Mouse (Mus musculus): ENCODE data around the gene Gpr88. TPM values are rescaled to one million over a fixed set of nuclear protein-coding genes. Genes with fewer than 3 reads are reported as not detected.

Gpr88 gene
- polyA plus RNA-seq, 1 experiment from 2014 or later = 0.18 TPM

- no peak overlapping the region for H3K4me2 ChIP-seq (ENCODE audit: low read depth, low read length)
- H3K9me3 ChIP-seq (ENCODE audit: low read length) = no peaks in the 10 kb centered on the region
- H3K4me1 ChIP-seq (ENCODE audit: insufficient read depth) = peaks cover 12% of the 10 kb centered on the region
- no peak overlapping the region for H3K4me3 ChIP-seq (ENCODE audit: low read depth, low read length)
- H3K27me3 ChIP-seq (ENCODE audit: insufficient read depth, low read length) = no peaks in the 10 kb centered on the region
- no peak overlapping the region for H3K27ac ChIP-seq (ENCODE audit: low read depth)
- H3K36me3 ChIP-seq (replicated peaks; ENCODE audit: insufficient read depth, low read length) = no peaks in the 10 kb centered on the region
- TF ChIP-seq EP300 (IDR thresholded peaks at IDR 0.05; ENCODE audit: low read depth) = no peak
- no peak for TF ChIP-seq CTCF (IDR thresholded peaks at IDR 0.05; ENCODE audit: low read depth)
- WGBS (ENCODE audit: insufficient replicate concordance) = 43% methylated on average over 3 of the region's 3 CpGs
- DNase-seq = no peak
- no peak for ATAC-seq
- H3K9ac ChIP-seq (replicated peaks) = no peak overlapping the region
Observed at GRCm38 (mm10) chr3:116203942-116204341, 49.4 kb downstream of the Gpr88 start.

GRCm38 (mm10) chr3:116200060-116200459, 53.2 kb downstream of the Gpr88 start:
- TF ChIP-seq CTCF (IDR thresholded peaks at IDR 0.05; ENCODE audit: low read depth) (no peak), EP300 (IDR thresholded peaks at IDR 0.05; ENCODE audit: low read depth) (no peak)
- ATAC-seq (no peak), DNase-seq (no peak)
- no peaks in the 10 kb centered on the region for H3K27me3 ChIP-seq (ENCODE audit: insufficient read depth, low read length)
- H3K27ac ChIP-seq (ENCODE audit: low read depth) = no peak overlapping the region
- H3K4me3 ChIP-seq (ENCODE audit: low read depth, low read length) = no peak overlapping the region
- WGBS (ENCODE audit: insufficient replicate concordance) = 64% methylated on average over 10 of the region's 10 CpGs
- no peaks in the 10 kb centered on the region for H3K36me3 ChIP-seq (replicated peaks; ENCODE audit: insufficient read depth, low read length)
- H3K9me3 ChIP-seq (ENCODE audit: low read length) = no peaks in the 10 kb centered on the region
- H3K4me1 ChIP-seq (ENCODE audit: insufficient read depth) = no peaks in the 10 kb centered on the region
- no peak overlapping the region for H3K4me2 ChIP-seq (ENCODE audit: low read depth, low read length)
- H3K9ac ChIP-seq (replicated peaks) = no peak overlapping the region

Other genes starting within 250 kb of the Gpr88 start
- 11.0 and 14.2 TPM in 2 replicates for gene Slc30a7, start 246.1 kb downstream of the Gpr88 start, polyA plus RNA-seq (2015; fragmentation: Nextera tagmentation; extraction: Ambion mirVana)
- 4.6 and 5.8 TPM in 2 replicates for gene Extl2, start 246.0 kb downstream of the Gpr88 start, polyA plus RNA-seq (2015; fragmentation: Nextera tagmentation; extraction: Ambion mirVana)
- gene Vcam1, start 123.8 kb downstream of the Gpr88 start, polyA plus RNA-seq (2015; fragmentation: Nextera tagmentation; extraction: Ambion mirVana) = 88.6 and 93.4 TPM in 2 replicates
- 1.5 TPM in 2 replicates for gene Cdc14a, start 170.5 kb upstream of the Gpr88 start, polyA plus RNA-seq (2015; fragmentation: Nextera tagmentation; extraction: Ambion mirVana)